Mouse (Mus musculus) cerebellum, adult 2 months (tissue): Measurements from ENCODE around the gene Ncor2.

ENCODE experiments used
- CTCF ChIP-seq: fragments of 200-500 bp; IDR thresholded peaks from 2 replicates; pipeline ENCODE4 v1.5.1; 2011; ENCODE audit warnings: low read depth, mild to moderate bottlenecking, control low read depth, low read length, moderate library complexity, borderline replicate concordance; ENCODE audit not compliant: insufficient read depth
- POLR2A ChIP-seq: fragments of 200-500 bp; IDR thresholded peaks from 2 replicates; pipeline ENCODE4 v1.6.1; 2011; ENCODE audit warnings: low read length, control low read depth, borderline replicate concordance; ENCODE audit not compliant: insufficient read depth

GRCm38 (mm10) chr5:125183321-125184003 is 4.4 kb upstream of the Ncor2 start:
- no peak for TF ChIP-seq CTCF
- TF ChIP-seq POLR2A = no peak
